Mouse (Mus musculus): Measurements from ENCODE around the gene Rbm42.

The Rbm42 gene

GRCm38 (mm10) chr7:30649591-30650540 is at the start of gene Rbm42:
Gene Rbm42 (minus strand): TSS chr7:30650317.
- DNase-seq, result peak; percentile 99

GRCm38 (mm10) chr7:30698589-30698988 is 48.5 kb upstream of the Rbm42 start, which contains the start of gene 2200002J24Rik:
Gene 2200002J24Rik (plus strand): TSS chr7:30698926.
- DNase-seq, result no peak

- DNase-seq, result no peak
Measured at GRCm38 (mm10) chr7:30698101-30698500, 48.0 kb upstream of the Rbm42 start.

- no peak for DNase-seq
Measured at GRCm38 (mm10) chr7:30688325-30688724, 38.2 kb upstream of the Rbm42 start.

GRCm38 (mm10) chr7:30683425-30683824 is 33.3 kb upstream of the Rbm42 start:
- no peak for DNase-seq

GRCm38 (mm10) chr7:30681897-30682296 is 31.8 kb upstream of the Rbm42 start:
- no peak for DNase-seq

GRCm38 (mm10) chr7:30678263-30678975 is 28.3 kb upstream of the Rbm42 start:
- no peak for DNase-seq

- DNase-seq, result no peak
Measured at GRCm38 (mm10) chr7:30671480-30671879, 21.4 kb upstream of the Rbm42 start, which contains the start of gene Pmis2. Gene Pmis2 (minus strand): TSS chr7:30671605.

GRCm38 (mm10) chr7:30669229-30669628 is 19.1 kb upstream of the Rbm42 start:
- DNase-seq, result no peak

GRCm38 (mm10) chr7:30665321-30665720 is 15.2 kb upstream of the Rbm42 start:
- no peak for DNase-seq

- peak; percentile 92 for DNase-seq
Measured at GRCm38 (mm10) chr7:30664529-30665200, 14.5 kb upstream of the Rbm42 start, which contains the start of gene Haus5. Gene Haus5 (minus strand): TSS chr7:30664994.

- no peak for DNase-seq
Measured at GRCm38 (mm10) chr7:30639083-30639482, 11.0 kb downstream of the Rbm42 start.

GRCm38 (mm10) chr7:30636395-30636794 is 13.7 kb downstream of the Rbm42 start:
- DNase-seq, result no peak

GRCm38 (mm10) chr7:30635752-30636151 is 14.4 kb downstream of the Rbm42 start, which contains the start of gene Etv2:
Gene Etv2 (minus strand): TSS chr7:30635852.
- no peak for DNase-seq

- DNase-seq, result no peak
Measured at GRCm38 (mm10) chr7:30634621-30635020, 15.5 kb downstream of the Rbm42 start.

GRCm38 (mm10) chr7:30633762-30634412 is 16.2 kb downstream of the Rbm42 start:
- no peak for DNase-seq

GRCm38 (mm10) chr7:30629013-30629412 is 21.1 kb downstream of the Rbm42 start:
- DNase-seq, result no peak

- DNase-seq, result no peak
Measured at GRCm38 (mm10) chr7:30626647-30627046, 23.5 kb downstream of the Rbm42 start.

GRCm38 (mm10) chr7:30625530-30626384 is 24.4 kb downstream of the Rbm42 start, which contains the start of gene Cox6b1:
Gene Cox6b1 (minus strand): TSS chr7:30626151.
- peak; percentile 87 for DNase-seq

GRCm38 (mm10) chr7:30619202-30619601 is 30.9 kb downstream of the Rbm42 start:
- DNase-seq, result no peak

GRCm38 (mm10) chr7:30618658-30619057 is 31.5 kb downstream of the Rbm42 start:
- DNase-seq, result no peak
